In genomic region chr8:18348716-18349115, GRCm38 (mm10) we compare ENCODE assay signal across 20 mouse cellular contexts.
"Had no signal": no experiment of that assay in that cellular context is flagged by ENCODE, and none has a peak within 500 bp of the region (broad histone marks: within the 10 kb centered on the region; RNA-seq: fewer than 3 reads in every experiment).

No protein-coding gene starts in this region.

- DNase-seq: lung, embryonic 14.5 days; lung, postnatal 10 days; lung, postnatal 4 days; midbrain, embryonic 14.5 days; retina, postnatal 1 day; right cerebral cortex, adult 18-20 months; right cerebral cortex, postnatal 25 days; right cerebral cortex, postnatal 4 days; spleen, adult 18-20 months; thymus, adult 2 months; thymus, postnatal 25 days; thymus, postnatal 4 days had no signal

- H3K4me2 ChIP-seq: lung, embryonic 14.5 days; midbrain, embryonic 12.5 days; neural tube, embryonic 13.5 days; neural tube, embryonic 15.5 days; stomach, embryonic 15.5 days had no signal

- H3K36me3 ChIP-seq: midbrain, embryonic 10.5 days; midbrain, embryonic 12.5 days; neural tube, embryonic 13.5 days; neural tube, embryonic 15.5 days; stomach, embryonic 15.5 days had no signal

- H3K9ac ChIP-seq: lung, embryonic 14.5 days; midbrain, embryonic 12.5 days; neural tube, embryonic 13.5 days; neural tube, embryonic 15.5 days; stomach, embryonic 15.5 days had no signal

- H3K4me3 ChIP-seq: midbrain, embryonic 10.5 days; midbrain, embryonic 12.5 days; myocyte; neural tube, embryonic 13.5 days; neural tube, embryonic 15.5 days; stomach, embryonic 15.5 days had no signal

- H3K27ac ChIP-seq: midbrain, embryonic 10.5 days; midbrain, embryonic 12.5 days; neural tube, embryonic 13.5 days; neural tube, embryonic 15.5 days; stomach, embryonic 15.5 days; stomach, postnatal 0 days had no signal

- H3K27me3 ChIP-seq: midbrain, embryonic 12.5 days; neural tube, embryonic 13.5 days; neural tube, embryonic 15.5 days; stomach, embryonic 15.5 days had no signal

- H3K9me3 ChIP-seq: midbrain, embryonic 10.5 days; midbrain, embryonic 12.5 days; neural tube, embryonic 13.5 days; neural tube, embryonic 15.5 days; stomach, embryonic 15.5 days had no signal

- ATAC-seq: midbrain, embryonic 16.5 days had no signal

- H3K4me1 ChIP-seq: midbrain, embryonic 10.5 days; midbrain, embryonic 12.5 days; neural tube, embryonic 13.5 days; neural tube, embryonic 15.5 days; stomach, embryonic 15.5 days had no signal
